Mouse (Mus musculus) neural tube, embryonic 14.5 days (tissue): ENCODE measurements around the gene Crkl. TPM values are rescaled to one million over a fixed set of nuclear protein-coding genes. Genes with fewer than 3 reads are reported as not detected.

Source experiments
- ATAC-seq: fragments of 200-750 bp; cut with Nextera tagmentation; 2 replicates; pipeline ENCODE4 v1.8.0; 2017; ENCODE audit warnings: low read depth, mild to moderate bottlenecking, moderate TSS enrichment, moderate library complexity
- H3K27ac ChIP-seq: fragments of 300-500 bp; sonication (generic); 2 replicates; pipeline ENCODE4 v1.5.1; 2014; ENCODE audit warnings: low read depth, mild to moderate bottlenecking, control low read depth, low read length, moderate library complexity, mixed read lengths
- H3K27me3 ChIP-seq: fragments of 300-500 bp; sonication (generic); 2 replicates; pipeline ENCODE4 v1.6.1; 2014; ENCODE audit warnings: low read length; ENCODE audit not compliant: control insufficient read depth, insufficient read depth
- H3K36me3 ChIP-seq: fragments of 300-500 bp; sonication (generic); 2 replicates; pipeline ENCODE4 v1.6.1; 2014; ENCODE audit warnings: low read length, mixed read lengths; ENCODE audit not compliant: control insufficient read depth, insufficient read depth
- H3K4me1 ChIP-seq: fragments of 300-500 bp; sonication (generic); 2 replicates; pipeline ENCODE4 v1.6.1; 2014; ENCODE audit warnings: low read length; ENCODE audit not compliant: control insufficient read depth, insufficient read depth
- H3K4me2 ChIP-seq: fragments of 300-500 bp; sonication (generic); 2 replicates; pipeline ENCODE4 v1.6.1; 2014; ENCODE audit warnings: mild to moderate bottlenecking, low read depth, low read length, control low read depth
- H3K4me3 ChIP-seq: fragments of 300-500 bp; sonication (generic); 2 replicates; pipeline ENCODE4 v1.5.1; 2014; ENCODE audit warnings: low read depth, low read length, control low read depth, mixed read lengths
- H3K9ac ChIP-seq: fragments of 300-500 bp; sonication (generic); replicated peaks from 2 replicates; pipeline ENCODE4 v1.6.1; 2014; ENCODE audit warnings: low read depth, mild to moderate bottlenecking, control low read depth, low read length, mixed read lengths
- H3K9me3 ChIP-seq: fragments of 300-500 bp; sonication (generic); 2 replicates; pipeline ENCODE4 v1.6.1; 2016; ENCODE audit warnings: low read length; ENCODE audit not compliant: control insufficient read depth
- WGBS: fragments of 180-500 bp; shearing (Covaris S2); extraction: QIAGEN DNeasy Blood & Tissue Kit; methylation state at CpG from one replicate; pipeline ENCODE4 v1.1.7; 2014; 5-methylcytosine and 5-hydroxymethylcytosine counted together
- polyA plus RNA-seq: library from polyadenylated mRNA; unstranded; fragments of >200 nt; fragmentation: Nextera tagmentation; extraction: Ambion mirVana; gene quantifications from 2 replicates; pipeline ENCODE4 v1.2.1, GENCODE M21; 2014

Crkl gene
- polyA plus RNA-seq, 1 experiment from 2014 or later, result 70.6 TPM

DNA sequence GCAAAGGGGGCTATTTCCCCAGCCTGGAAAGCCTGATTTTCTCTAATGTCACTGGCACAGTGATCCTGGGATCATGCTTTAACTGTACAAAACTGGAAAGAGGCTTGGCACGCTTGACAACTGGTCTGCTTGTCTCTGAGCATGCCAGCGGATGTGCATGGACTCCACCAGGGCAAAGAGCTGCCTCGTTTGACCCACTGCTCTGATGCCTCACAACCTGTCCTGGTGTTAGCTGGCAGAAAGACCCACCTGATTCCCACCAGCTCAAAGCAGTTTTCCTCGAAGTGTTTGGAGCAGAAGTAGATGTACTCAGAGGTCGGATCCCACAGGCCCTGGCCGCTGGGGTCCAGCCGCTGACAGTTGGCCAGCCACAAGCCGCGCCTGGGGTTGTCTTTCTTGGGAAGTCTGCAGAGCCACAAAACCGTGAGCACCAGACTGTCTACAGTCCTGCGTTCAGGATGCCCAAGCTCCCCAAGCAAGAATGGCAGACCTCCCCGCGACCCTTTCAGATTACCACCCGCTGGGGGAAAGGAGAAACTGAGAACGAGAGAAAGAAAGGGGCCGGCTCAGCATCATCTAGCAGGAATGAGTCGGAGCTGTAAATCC lies 78.3 kb downstream of the Crkl start:
- H3K36me3 ChIP-seq, result peaks cover 29% of the 10 kb centered on the region
- H3K9ac ChIP-seq, result peak overlapping the region; percentile 90
- ATAC-seq, result peak; percentile 2; the same call in 1 of the 2 replicates
- peak overlapping the region; percentile 70 for H3K4me3 ChIP-seq
- 13% methylated on average over 17 of the region's 17 CpGs for WGBS
- peaks cover 17% of the 10 kb centered on the region for H3K4me1 ChIP-seq
- H3K4me2 ChIP-seq, result peak overlapping the region; percentile 91
- no peaks in the 10 kb centered on the region for H3K9me3 ChIP-seq
- peak overlapping the region; percentile 97 for H3K27ac ChIP-seq
- H3K27me3 ChIP-seq, result no peaks in the 10 kb centered on the region

DNA sequence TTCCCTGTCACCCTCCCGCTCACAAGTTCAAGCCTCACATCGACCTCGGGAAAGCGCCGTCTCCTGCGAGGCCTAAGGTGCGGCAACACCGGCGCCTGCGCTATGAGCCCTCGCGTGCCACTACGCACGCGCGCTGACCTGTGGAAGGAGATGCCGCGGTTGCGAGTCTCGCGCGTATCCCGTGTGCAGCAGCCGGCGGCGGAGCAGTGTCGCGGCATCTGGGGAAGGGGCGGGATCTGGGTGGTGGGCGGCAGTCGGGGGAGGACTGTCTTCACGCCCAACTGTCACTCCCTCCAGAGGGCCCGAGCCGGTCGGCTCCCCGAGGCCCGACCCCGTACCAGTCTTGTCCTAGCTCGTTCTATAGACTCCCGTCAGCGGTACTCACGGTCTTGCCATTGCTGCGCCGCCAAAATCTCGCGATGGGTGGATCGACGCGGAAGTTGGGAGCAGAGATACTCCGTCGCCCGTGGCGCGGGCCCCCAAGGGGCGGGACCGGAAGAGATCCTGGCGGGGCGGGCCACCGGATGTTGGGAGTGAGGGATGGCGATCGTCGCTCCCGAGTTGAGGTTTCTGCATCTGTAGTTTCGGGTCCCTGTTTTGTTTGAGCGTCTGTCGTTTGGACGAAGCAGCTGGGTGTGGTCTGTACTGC lies 79.0 kb downstream of the Crkl start, which contains the start of gene Thap7:
Gene Thap7 (minus strand): TSS at position 497 of the 649 bp plus-strand sequence.
- Histone ChIP-seq H3K27ac (peak within 1 kb of the TSS; percentile 97), H3K9me3 (no peaks in the 10 kb centered on the region), H3K4me3 (peak within 1 kb of the TSS; percentile 70), H3K4me1 (peaks cover 17% of the 10 kb centered on the region), H3K9ac (peak within 1 kb of the TSS; percentile 90), H3K27me3 (no peaks in the 10 kb centered on the region), H3K4me2 (peak within 1 kb of the TSS; percentile 91), H3K36me3 (peaks cover 22% of the 10 kb centered on the region)
- WGBS, result under 1% methylated on average over 64 of the region's 67 CpGs
- ATAC-seq, result peak; percentile 97

DNA sequence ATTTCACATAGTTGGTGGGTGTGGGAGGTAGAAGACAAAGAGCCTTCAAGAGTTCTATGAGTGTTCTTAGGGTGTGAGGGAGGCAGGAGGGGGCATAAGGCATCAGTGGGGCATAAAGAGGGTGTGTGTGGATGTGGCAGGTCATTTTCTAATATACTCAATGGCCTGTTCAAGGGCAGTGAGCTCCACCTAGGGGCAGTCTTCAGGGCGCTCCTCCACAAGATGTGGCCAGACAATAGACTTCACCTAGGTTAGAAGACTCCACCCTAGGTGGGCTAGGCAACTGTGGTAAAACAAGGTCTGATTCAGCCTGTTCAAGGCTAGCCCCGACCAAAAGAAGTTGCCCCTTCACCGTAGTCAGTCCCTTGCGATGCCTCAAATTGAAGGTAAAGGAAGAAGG lies 80.5 kb downstream of the Crkl start:
- H3K4me2 ChIP-seq, result no peak overlapping the region

DNA sequence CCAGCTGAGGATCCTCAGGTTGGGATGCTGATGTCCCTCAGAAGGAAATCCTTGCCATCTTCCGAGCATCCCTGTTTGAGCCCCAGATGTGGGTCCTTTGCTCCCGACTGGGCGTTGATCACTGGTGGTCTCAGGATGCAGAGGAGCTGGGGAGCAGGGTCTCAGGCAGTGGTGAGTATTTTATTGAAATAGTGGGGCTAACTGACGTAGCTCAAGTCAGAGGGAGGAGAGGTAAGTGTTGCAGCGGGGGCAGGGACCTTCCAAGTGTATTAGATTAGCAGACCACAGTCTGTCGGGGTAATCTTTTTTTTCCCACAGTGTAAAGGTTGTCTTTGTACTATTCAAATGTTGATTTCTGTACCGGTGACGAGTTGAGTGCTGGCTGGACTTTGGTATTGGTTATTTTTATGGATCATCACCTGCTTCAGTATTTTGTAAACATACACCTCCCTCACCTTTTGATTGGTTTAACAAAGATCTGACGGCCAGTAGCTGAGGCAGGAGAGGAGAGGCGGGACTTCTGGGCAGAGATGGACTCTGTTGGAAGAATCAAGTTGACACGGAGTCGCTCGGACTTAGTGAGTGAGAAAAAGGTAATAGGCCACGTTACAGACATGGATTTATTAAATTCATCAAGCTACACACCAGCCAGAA lies 81.0 kb downstream of the Crkl start:
- H3K27ac ChIP-seq, result no peak overlapping the region
- H3K9ac ChIP-seq, result no peak overlapping the region
- no peaks in the 10 kb centered on the region for H3K27me3 ChIP-seq
- H3K4me1 ChIP-seq, result peaks cover 17% of the 10 kb centered on the region
- no peak for ATAC-seq
- no peak overlapping the region for H3K4me3 ChIP-seq
- peaks cover 4% of the 10 kb centered on the region; the same call in 1 of the 2 replicates for H3K36me3 ChIP-seq
- WGBS, result 72% methylated on average over 14 of the region's 14 CpGs
- H3K9me3 ChIP-seq, result no peaks in the 10 kb centered on the region
- no peak overlapping the region for H3K4me2 ChIP-seq

More for the DNA sequence above, 80.5 kb downstream of the Crkl start:
- no peaks in the 10 kb centered on the region for H3K9me3 ChIP-seq
- no peak overlapping the region for H3K9ac ChIP-seq
- WGBS, result 51% methylated on average over 4 of the region's 4 CpGs
- H3K27me3 ChIP-seq, result no peaks in the 10 kb centered on the region
- H3K36me3 ChIP-seq, result peaks cover 9% of the 10 kb centered on the region
- no peak for ATAC-seq
- H3K4me1 ChIP-seq, result peaks cover 17% of the 10 kb centered on the region
- no peak overlapping the region for H3K27ac ChIP-seq
- no peak overlapping the region for H3K4me3 ChIP-seq

DNA sequence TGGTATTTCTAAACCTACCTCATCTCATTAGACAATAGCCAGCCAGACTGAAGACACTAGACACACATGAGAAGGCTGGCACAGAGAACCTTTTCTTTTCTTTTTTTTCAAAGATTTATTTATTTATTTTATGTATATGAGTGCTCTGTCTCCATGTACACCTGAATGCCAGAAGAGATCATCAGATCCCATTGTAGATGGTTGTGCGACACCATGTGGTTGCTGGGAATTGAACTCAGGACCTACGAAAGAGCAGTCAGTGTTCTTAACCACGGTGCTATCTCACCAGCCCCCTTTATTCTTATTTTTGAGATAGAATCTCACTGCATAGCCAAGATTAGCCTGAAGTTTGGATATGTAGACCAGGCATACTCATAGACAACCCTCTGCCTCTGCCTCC lies 84.8 kb downstream of the Crkl start:
- H3K4me3 ChIP-seq, result no peak overlapping the region
- H3K4me1 ChIP-seq, result peaks cover 6% of the 10 kb centered on the region; the same call in 1 of the 2 replicates
- no peak overlapping the region for H3K9ac ChIP-seq
- no peaks in the 10 kb centered on the region for H3K36me3 ChIP-seq
- WGBS, result 95% methylated on average over 3 of the region's 3 CpGs
- H3K9me3 ChIP-seq, result no peaks in the 10 kb centered on the region
- ATAC-seq, result no peak
- H3K27me3 ChIP-seq, result no peaks in the 10 kb centered on the region
- no peak overlapping the region for H3K4me2 ChIP-seq
- no peak overlapping the region for H3K27ac ChIP-seq

Other genes starting within 250 kb of the Crkl start
- gene Ube2l3, start 249.3 kb upstream of the Crkl start, polyA plus RNA-seq, result 280 and 285 TPM in 2 replicates
- 2.2 and 2.7 TPM in 2 replicates for gene Rimbp3, start 243.4 kb upstream of the Crkl start, polyA plus RNA-seq
- 4.8 and 6.7 TPM in 2 replicates for gene Hic2, start 218.4 kb upstream of the Crkl start, polyA plus RNA-seq
- 37.7 and 55.7 TPM in 2 replicates for gene Tmem191c, start 175.9 kb upstream of the Crkl start, polyA plus RNA-seq
- gene Serpind1, start 120.6 kb upstream of the Crkl start, polyA plus RNA-seq, result 0.83 and 2.3 TPM in 2 replicates
- gene Snap29, start 46.0 kb upstream of the Crkl start, polyA plus RNA-seq, result 9.5 and 10.6 TPM in 2 replicates
- 73.0 and 83.1 TPM in 2 replicates for gene Pi4ka, start 45.7 kb upstream of the Crkl start, polyA plus RNA-seq
- 3.0 and 3.4 TPM in 2 replicates for gene Aifm3, start 37.6 kb downstream of the Crkl start, polyA plus RNA-seq
- 113 and 132 TPM in 2 replicates for gene Lztr1, start 56.7 kb downstream of the Crkl start, polyA plus RNA-seq
- gene Thap7, start 79.1 kb downstream of the Crkl start, polyA plus RNA-seq, result 58.6 and 62.7 TPM in 2 replicates
- gene Lrrc74b, start 109.3 kb downstream of the Crkl start, polyA plus RNA-seq, result 0.79 and 1.1 TPM in 2 replicates
- 2.4 and 2.7 TPM in 2 replicates for gene P2rx6, start 109.9 kb downstream of the Crkl start, polyA plus RNA-seq
- 32.8 and 39.1 TPM in 2 replicates for gene Slc7a4, start 131.2 kb downstream of the Crkl start, polyA plus RNA-seq
- 27.7 and 29.3 TPM in 2 replicates for gene Smpd4, start 167.4 kb downstream of the Crkl start, polyA plus RNA-seq
- gene Ccdc74a, start 194.5 kb downstream of the Crkl start, polyA plus RNA-seq, result 10.6 and 11.3 TPM in 2 replicates